Mouse (Mus musculus) heart, embryonic 14.5 days (tissue): Measurements from ENCODE around the gene Olfr1392. TPM values are rescaled to one million over a fixed set of nuclear protein-coding genes. Genes with fewer than 3 reads are reported as not detected.

Source experiments
- ATAC-seq: fragments of 200-750 bp; cut with Nextera tagmentation; 2 replicates; pipeline ENCODE4 v1.8.0; 2017; ENCODE audit warnings: low read depth, moderate TSS enrichment; ENCODE audit not compliant: insufficient number of reproducible peaks, insufficient read depth, low FRiP score
- H3K27ac ChIP-seq, 2 experiments: fragments of 200-500 bp in 1 of 2; fragments of 300-500 bp in 1 of 2; sonication (generic) in 1 of 2; replicated peaks in 1 of 2; 2 replicates each; pipeline ENCODE4 v1.5.1; 2012 to 2014; ENCODE audit warnings: low read depth in 2 of 2, low read length in 2 of 2, control low read depth in 1 of 2, mild to moderate bottlenecking in 1 of 2, mixed read lengths in 1 of 2; ENCODE audit not compliant: control insufficient read depth in 1 of 2, insufficient read depth in 1 of 2
- H3K27me3 ChIP-seq: fragments of 300-500 bp; sonication (generic); 2 replicates; pipeline ENCODE4 v1.6.1; 2014; ENCODE audit warnings: mild to moderate bottlenecking, low read length, control low read depth; ENCODE audit not compliant: control insufficient read depth, insufficient read depth
- H3K36me3 ChIP-seq: fragments of 300-500 bp; sonication (generic); 2 replicates; pipeline ENCODE4 v1.6.1; 2014; ENCODE audit warnings: mild to moderate bottlenecking, control low read depth, low read length, mixed read lengths; ENCODE audit not compliant: control insufficient read depth, insufficient read depth
- H3K4me1 ChIP-seq, 2 experiments: fragments of 200-500 bp in 1 of 2; fragments of 300-500 bp in 1 of 2; sonication (generic) in 1 of 2; 2 replicates each; pipeline ENCODE4 v1.6.1; 2012 to 2014; ENCODE audit warnings: low read length in 2 of 2, control low read depth in 1 of 2, mixed read lengths in 1 of 2; ENCODE audit not compliant: control insufficient read depth in 2 of 2, insufficient read depth in 2 of 2
- H3K4me2 ChIP-seq: fragments of 300-500 bp; sonication (generic); 2 replicates; pipeline ENCODE4 v1.6.1; 2014; ENCODE audit warnings: mild to moderate bottlenecking, low read length
- H3K4me3 ChIP-seq, 2 experiments: fragments of 200-500 bp in 1 of 2; fragments of 300-500 bp in 1 of 2; sonication (generic) in 1 of 2; 2 replicates each; pipeline ENCODE4 v1.5.1; 2012 to 2014; ENCODE audit warnings: low read length in 2 of 2, mild to moderate bottlenecking in 2 of 2, control low read depth in 1 of 2, low read depth in 1 of 2, moderate library complexity in 1 of 2; ENCODE audit not compliant: control insufficient read depth in 1 of 2, insufficient read depth in 1 of 2
- H3K9ac ChIP-seq: fragments of 300-500 bp; sonication (generic); 2 replicates; pipeline ENCODE4 v1.6.1; 2014; ENCODE audit warnings: mild to moderate bottlenecking, low read length
- H3K9me3 ChIP-seq: fragments of 300-500 bp; sonication (generic); 2 replicates; pipeline ENCODE4 v1.6.1; 2016; ENCODE audit warnings: low read length, control low read depth; ENCODE audit not compliant: control insufficient read depth
- WGBS: fragments of 180-500 bp; shearing (Covaris S2); extraction: QIAGEN DNeasy Blood & Tissue Kit; methylation state at CpG from one replicate; pipeline ENCODE4 v1.1.7; 2014; 5-methylcytosine and 5-hydroxymethylcytosine counted together
- polyA plus RNA-seq: library from polyadenylated mRNA; unstranded; fragments of >200 nt; fragmentation: Nextera tagmentation; extraction: Ambion mirVana; gene quantifications from 2 replicates; pipeline ENCODE4 v1.2.1, GENCODE M21; 2014

Gene Olfr1392
- polyA plus RNA-seq, 1 experiment from 2014 or later: not detected

GRCm38 (mm10) chr11:49326726-49327125, 41.6 kb downstream of the Olfr1392 start:
- Histone ChIP-seq H3K27ac (no peak overlapping the region), H3K9me3 (no peaks in the 10 kb centered on the region), H3K4me3 (no peak overlapping the region), H3K4me2 (no peak overlapping the region), H3K36me3 (no peaks in the 10 kb centered on the region), H3K27me3 (no peaks in the 10 kb centered on the region), H3K9ac (no peak overlapping the region), H3K4me1 (no peaks in the 10 kb centered on the region)
- no peak for ATAC-seq
- 70% methylated on average over 3 of the region's 3 CpGs for WGBS

GRCm38 (mm10) chr11:49329686-49330085, 44.6 kb downstream of the Olfr1392 start:
- H3K9ac ChIP-seq: no peak overlapping the region
- no peak overlapping the region for H3K4me2 ChIP-seq
- H3K9me3 ChIP-seq: no peaks in the 10 kb centered on the region
- H3K4me3 ChIP-seq: no peak overlapping the region
- H3K36me3 ChIP-seq: no peaks in the 10 kb centered on the region
- H3K27me3 ChIP-seq: no peaks in the 10 kb centered on the region
- no peaks in the 10 kb centered on the region for H3K4me1 ChIP-seq
- WGBS: 48% methylated on average over 1 of the region's 1 CpGs
- ATAC-seq: no peak
- no peak overlapping the region for H3K27ac ChIP-seq

GRCm38 (mm10) chr11:49334888-49335287, 49.8 kb downstream of the Olfr1392 start, which contains the start of gene Olfr1390:
Olfr1390 (plus strand) TSS chr11:49335188.
- Histone ChIP-seq H3K9me3 (no peaks in the 10 kb centered on the region), H3K4me2 (no peak within 1 kb of the TSS), H3K4me3 (no peak within 1 kb of the TSS), H3K4me1 (no peaks in the 10 kb centered on the region), H3K27ac (no peak within 1 kb of the TSS), H3K9ac (no peak within 1 kb of the TSS), H3K36me3 (no peaks in the 10 kb centered on the region), H3K27me3 (no peaks in the 10 kb centered on the region)
- 71% methylated on average over 1 of the region's 1 CpGs for WGBS
- no peak for ATAC-seq

GRCm38 (mm10) chr11:49337150-49337832, 52.2 kb downstream of the Olfr1392 start:
- WGBS: 59% methylated on average over 4 of the region's 4 CpGs
- no peaks in the 10 kb centered on the region for H3K4me1 ChIP-seq
- ATAC-seq: no peak
- H3K27ac ChIP-seq: no peak overlapping the region
- no peaks in the 10 kb centered on the region for H3K27me3 ChIP-seq
- H3K9me3 ChIP-seq: no peaks in the 10 kb centered on the region
- H3K9ac ChIP-seq: no peak overlapping the region
- H3K4me2 ChIP-seq: no peak overlapping the region
- no peaks in the 10 kb centered on the region for H3K36me3 ChIP-seq
- H3K4me3 ChIP-seq: no peak overlapping the region

Other genes starting within 250 kb of the Olfr1392 start
- 0.26 and 1.00 TPM in 2 replicates for gene 9930111J21Rik2, start 234.0 kb upstream of the Olfr1392 start, polyA plus RNA-seq
- gene Tgtp2, start 221.1 kb upstream of the Olfr1392 start, polyA plus RNA-seq: 0.09 TPM in 1 of 2 replicates, not detected in the other
- gene Ifi47, start 208.7 kb upstream of the Olfr1392 start, polyA plus RNA-seq: 0.98 and 1.3 TPM in 2 replicates
- not detected in 2 replicates for gene Olfr1396, start 170.4 kb upstream of the Olfr1392 start, polyA plus RNA-seq
- not detected in 2 replicates for gene Olfr1395, start 143.0 kb upstream of the Olfr1392 start, polyA plus RNA-seq
- gene Olfr1394, start 130.9 kb upstream of the Olfr1392 start, polyA plus RNA-seq: not detected in 2 replicates
- 4.4 and 5.9 TPM in 2 replicates for gene Btnl9, start 98.1 kb upstream of the Olfr1392 start, polyA plus RNA-seq
- gene Zfp62, start 82.0 kb upstream of the Olfr1392 start, polyA plus RNA-seq: 30.3 and 32.2 TPM in 2 replicates
- 38.3 and 43.5 TPM in 2 replicates for gene Mgat1, start 41.1 kb upstream of the Olfr1392 start, polyA plus RNA-seq
- gene Olfr1393, start 7.0 kb upstream of the Olfr1392 start, polyA plus RNA-seq: 0.18 and 0.35 TPM in 2 replicates
- gene Olfr10, start 19.5 kb downstream of the Olfr1392 start, polyA plus RNA-seq: not detected in 2 replicates
- not detected in 2 replicates for gene Olfr1391, start 37.5 kb downstream of the Olfr1392 start, polyA plus RNA-seq
- not detected in 2 replicates for gene Olfr1390, start 49.9 kb downstream of the Olfr1392 start, polyA plus RNA-seq
- not detected in 2 replicates for gene Olfr1389, start 137.8 kb downstream of the Olfr1392 start, polyA plus RNA-seq
- not detected in 2 replicates for gene Olfr1388, start 151.3 kb downstream of the Olfr1392 start, polyA plus RNA-seq
- not detected in 2 replicates for gene Olfr1387, start 170.1 kb downstream of the Olfr1392 start, polyA plus RNA-seq
- not detected in 2 replicates for gene Olfr1386, start 179.8 kb downstream of the Olfr1392 start, polyA plus RNA-seq
- not detected in 2 replicates for gene Olfr1385, start 203.8 kb downstream of the Olfr1392 start, polyA plus RNA-seq
- not detected in 2 replicates for gene Olfr1384, start 221.4 kb downstream of the Olfr1392 start, polyA plus RNA-seq
- gene Olfr1383, start 234.4 kb downstream of the Olfr1392 start, polyA plus RNA-seq: not detected in 2 replicates
- gene Olfr1382, start 243.0 kb downstream of the Olfr1392 start, polyA plus RNA-seq: not detected in 2 replicates